ENCODE assay signal across 13 mouse cellular contexts in genomic region chr4:137800324-137800723, GRCm38 (mm10). TPM values are rescaled to one million over a fixed set of nuclear protein-coding genes. Genes with fewer than 3 reads are reported as not detected.
A peak's percentile ranks its signal among the peaks of the same experiment; 100 is the strongest.
DNase-seq lines count a peak whose midpoint lies in the region.
"Had no signal": no experiment of that assay in that cellular context is flagged by ENCODE, and none has a peak within 500 bp of the region (broad histone marks: within the 10 kb centered on the region; RNA-seq: fewer than 3 reads in every experiment).

No protein-coding gene starts in this region.

- H3K9me3 ChIP-seq in limb, embryonic 10.5 days (replicated peaks) = no peaks in the 10 kb centered on the region
- H3K9me3 ChIP-seq: forebrain, embryonic 13.5 days; intestine, embryonic 15.5 days had no signal

- H3K27me3 ChIP-seq in limb, embryonic 10.5 days (ENCODE audit: low read depth, poor library complexity, severe bottlenecking) = peaks cover 43% of the 10 kb centered on the region

- H3K27ac ChIP-seq in brown adipose tissue, adult 24 weeks (replicated peaks; ENCODE audit: low read depth, low read length) = peak overlapping the region; percentile 84
- no peak overlapping the region for H3K27ac ChIP-seq in limb, embryonic 10.5 days
- H3K27ac ChIP-seq: forebrain, embryonic 13.5 days; intestine, embryonic 15.5 days had no signal

- H3K36me3 ChIP-seq in limb, embryonic 10.5 days = no peaks in the 10 kb centered on the region
- H3K36me3 ChIP-seq: intestine, embryonic 15.5 days had no signal

- peak; percentile 48 for DNase-seq in kidney, postnatal 10 days
- DNase-seq in kidney, adult 8-10 months = no peak
- DNase-seq in ZHBTc4 (ENCODE audit: low read depth, low spot score) (peak; percentile 63), liver (no peak)
- DNase-seq in heart, postnatal 4 days = peak; percentile 22
- no peak for DNase-seq in limb, embryonic 10.5 days (ENCODE audit: low spot score)
- DNase-seq: liver, postnatal 0 days had no signal

- H3K4me3 ChIP-seq in brown adipose tissue, adult 24 weeks (ENCODE audit: insufficient read depth, low read depth, low read length) = no peak overlapping the region
- no peak overlapping the region for H3K4me3 ChIP-seq in limb, embryonic 10.5 days
- H3K4me3 ChIP-seq: forebrain, embryonic 13.5 days; intestine, embryonic 15.5 days had no signal

- no peaks in the 10 kb centered on the region; the same call in 1 of the 2 replicates for H3K4me1 ChIP-seq in brown adipose tissue, adult 24 weeks (ENCODE audit: control insufficient read depth, insufficient read depth, insufficient read length, low read length)
- peaks cover 17% of the 10 kb centered on the region for H3K4me1 ChIP-seq in limb, embryonic 10.5 days

- 34% methylated on average over 11 of the region's 11 CpGs for WGBS in limb, embryonic 10.5 days

RNA-seq across cellular contexts. Expression of gene Alpl, which starts 4.1 kb away (rescaled TPM):
- 7.5 and 20.7 TPM in 2 replicates for polyA plus RNA-seq in brown adipose tissue, adult 24 weeks (2012; ENCODE audit: insufficient read depth, insufficient read length, missing spikeins)
- 1 to 10 TPM; 8.9 to 9.0 TPM for total RNA-seq in heart, postnatal 4 days (2021)
- 5.1 and 7.9 TPM in 2 replicates for polyA plus RNA-seq in limb, embryonic 10.5 days (2016; fragmentation: Nextera tagmentation; extraction: Ambion mirVana)
- total RNA-seq: common myeloid progenitor, adult 5-6 weeks; granulocyte monocyte progenitor cell, adult 5-6 weeks; monocyte, adult 5-6 weeks had no signal

Comparison
In these comparisons a context has a peak if more than half of its experiments do, and no peak if none do; other contexts are left out.
1. DNase-seq: peak in kidney, postnatal 10 days (single experiment), ZHBTc4 (single experiment) and heart, postnatal 4 days (single experiment); none in kidney, adult 8-10 months (0 of 2), limb, embryonic 10.5 days (single experiment) and liver (single experiment).